Mouse (Mus musculus) embryonic fibroblast, embryonic 13.5 days (primary cell): ENCODE results near the gene Lmnb2.

ENCODE experiments used
- CTCF ChIP-seq: IDR thresholded peaks from 2 replicates; pipeline ENCODE4 v1.5.1; 2011; ENCODE audit warnings: mild to moderate bottlenecking, control low read depth, low read length, moderate library complexity, borderline replicate concordance; ENCODE audit not compliant: insufficient read depth
- POLR2A ChIP-seq: IDR thresholded peaks from 2 replicates; pipeline ENCODE4 v1.6.1; 2011; ENCODE audit warnings: low read depth, mild to moderate bottlenecking, control low read depth, low read length, moderate library complexity

- TF ChIP-seq CTCF (no peak), POLR2A (no peak)
Measured at GRCm38 (mm10) chr10:80915736-80916135, 2.3 kb downstream of the Lmnb2 start.
